Mouse (Mus musculus) lung, postnatal 0 days (tissue): Measurements from ENCODE around the gene Mreg.

Source experiments
- CTCF ChIP-seq: IDR thresholded peaks from 2 replicates; pipeline ENCODE4 v1.5.1; 2016; ENCODE audit warnings: antibody characterized with exemption, mild to moderate bottlenecking
- EP300 ChIP-seq: IDR thresholded peaks from 2 replicates; pipeline ENCODE4 v1.6.1; 2016; ENCODE audit warnings: antibody characterized with exemption, mild to moderate bottlenecking, control low read depth

DNA sequence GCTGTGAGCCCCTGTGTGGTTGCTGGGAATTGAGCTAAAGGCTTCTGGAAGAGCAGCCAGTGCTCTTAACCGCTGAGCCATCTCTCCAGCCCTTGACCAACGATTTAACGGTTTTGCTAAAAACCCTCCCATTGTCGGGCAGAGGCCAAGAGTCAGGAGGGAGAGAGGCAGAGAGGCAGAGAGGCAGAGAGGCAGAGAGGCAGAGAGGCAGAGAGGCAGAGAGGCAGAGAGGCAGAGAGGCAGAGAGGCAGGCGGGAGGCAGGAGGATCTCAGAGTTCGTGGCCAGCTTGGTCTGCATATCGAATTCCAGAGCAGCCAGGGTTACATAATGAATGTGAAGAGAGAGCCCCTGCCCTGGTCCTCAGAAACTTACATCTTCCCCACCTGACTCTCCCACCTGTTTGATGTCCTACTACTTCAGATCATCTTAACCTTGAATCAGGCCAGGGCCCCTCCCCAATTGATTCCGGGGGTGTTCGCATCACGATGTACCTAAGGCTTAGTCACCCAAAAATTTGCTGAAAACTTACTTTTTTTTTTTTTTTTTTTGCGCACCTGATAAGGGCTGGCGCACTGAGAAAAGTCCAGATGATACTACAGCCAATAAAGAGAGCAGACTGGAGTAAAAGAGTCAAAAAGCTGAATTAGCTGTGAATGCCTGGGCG, 13.1 kb upstream of the Mreg start:
- TF ChIP-seq CTCF = no peak
- no peak for TF ChIP-seq EP300
